Mouse (Mus musculus) megakaryocyte, adult 5-6 weeks (primary cell): ENCODE measurements around the gene Cfap100. TPM values are rescaled to one million over a fixed set of nuclear protein-coding genes. Genes with fewer than 3 reads are reported as not detected.

Experiments used
- ATAC-seq: 2 replicates; pipeline ENCODE4 v1.8.0; 2016; ENCODE audit warnings: mild to moderate bottlenecking, inconsistent platforms; ENCODE audit not compliant: poor library complexity, severe bottlenecking
- total RNA-seq, 2 experiments: library from RNA; stranded (forward) in 1 of 2; stranded (reverse) in 1 of 2; fragments of 153-499, 151-499 nt in 1 of 2; fragments of 221-1000, 200-1000 nt in 1 of 2; gene quantifications; 2 replicates each; pipeline versions ENCODE4 v1.2.3 to v1.2.4; 2015 to 2017

The Cfap100 gene
- total RNA-seq (2015) = not detected in 2 replicates
- not detected in 2 replicates for total RNA-seq (2017)

- ATAC-seq = peak; percentile 44
Measured at GRCm38 (mm10) chr6:90428380-90428974, at the start of gene Cfap100. Cfap100 (minus strand) TSS chr6:90428797.

DNA sequence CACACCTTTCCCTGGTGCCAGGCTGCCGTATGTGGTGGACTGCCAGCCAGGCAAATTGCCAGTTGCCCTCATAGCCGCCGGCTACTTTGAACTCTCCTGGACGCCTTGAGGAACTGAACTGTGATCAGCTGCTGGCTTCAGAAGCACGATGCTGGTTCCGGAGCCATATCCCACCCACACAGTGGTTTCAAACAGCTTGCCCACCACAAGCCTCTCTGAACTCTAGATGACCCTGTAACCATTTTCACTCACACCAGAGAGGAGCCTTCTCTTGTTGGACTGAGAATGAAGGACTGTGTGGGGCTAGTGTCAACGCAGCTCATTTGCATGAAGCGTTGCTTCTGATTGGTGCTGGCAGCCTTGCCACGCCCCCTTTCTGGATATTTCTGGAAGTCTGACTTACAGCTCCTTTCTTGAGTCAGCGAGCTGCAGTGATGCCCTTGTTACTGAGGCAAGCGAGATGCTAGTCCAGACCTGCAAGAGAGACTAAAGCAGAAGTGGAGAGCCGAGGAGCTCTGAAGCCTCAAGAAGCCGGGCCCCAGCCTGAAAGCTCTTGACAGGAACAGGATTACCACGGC is 48.4 kb upstream of the Cfap100 start:
- ATAC-seq = no peak

GRCm38 (mm10) chr6:90475854-90476212 is 47.2 kb upstream of the Cfap100 start:
- no peak for ATAC-seq

DNA sequence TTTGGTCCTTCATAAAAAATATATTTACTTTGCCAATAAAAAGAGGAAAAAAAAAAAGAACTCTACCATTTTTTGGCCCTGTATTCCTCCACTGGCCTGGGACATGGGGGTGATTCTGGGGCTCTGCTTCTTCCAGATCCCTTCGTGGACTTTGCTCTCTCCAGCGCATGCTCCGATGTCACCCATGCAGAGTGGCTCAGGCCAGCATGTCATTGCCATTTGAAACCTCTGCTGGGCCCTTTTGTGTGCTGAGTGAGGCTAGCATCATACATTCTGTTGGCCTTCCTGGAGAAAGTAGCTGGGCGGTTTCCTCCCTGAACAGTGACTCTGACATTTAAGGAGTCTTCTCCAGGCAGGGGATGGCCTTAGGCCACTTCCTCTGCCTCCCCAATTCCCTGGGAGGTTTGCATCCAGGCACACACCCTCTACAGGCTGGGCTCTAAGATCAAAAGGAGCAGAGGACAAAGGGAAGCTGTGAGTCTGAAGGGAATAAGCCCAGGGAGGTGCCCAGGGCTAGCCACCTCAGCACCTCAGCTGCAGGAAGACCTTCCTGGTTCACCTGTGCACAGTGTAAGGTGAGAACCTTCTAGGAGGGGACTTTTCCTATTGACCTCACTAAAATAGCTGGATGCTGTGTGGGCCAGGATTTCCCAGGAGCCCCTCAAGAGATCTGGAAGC is 46.7 kb upstream of the Cfap100 start:
- ATAC-seq = no peak

- no peak for ATAC-seq
Measured at GRCm38 (mm10) chr6:90474361-90474750, 45.8 kb upstream of the Cfap100 start.

DNA sequence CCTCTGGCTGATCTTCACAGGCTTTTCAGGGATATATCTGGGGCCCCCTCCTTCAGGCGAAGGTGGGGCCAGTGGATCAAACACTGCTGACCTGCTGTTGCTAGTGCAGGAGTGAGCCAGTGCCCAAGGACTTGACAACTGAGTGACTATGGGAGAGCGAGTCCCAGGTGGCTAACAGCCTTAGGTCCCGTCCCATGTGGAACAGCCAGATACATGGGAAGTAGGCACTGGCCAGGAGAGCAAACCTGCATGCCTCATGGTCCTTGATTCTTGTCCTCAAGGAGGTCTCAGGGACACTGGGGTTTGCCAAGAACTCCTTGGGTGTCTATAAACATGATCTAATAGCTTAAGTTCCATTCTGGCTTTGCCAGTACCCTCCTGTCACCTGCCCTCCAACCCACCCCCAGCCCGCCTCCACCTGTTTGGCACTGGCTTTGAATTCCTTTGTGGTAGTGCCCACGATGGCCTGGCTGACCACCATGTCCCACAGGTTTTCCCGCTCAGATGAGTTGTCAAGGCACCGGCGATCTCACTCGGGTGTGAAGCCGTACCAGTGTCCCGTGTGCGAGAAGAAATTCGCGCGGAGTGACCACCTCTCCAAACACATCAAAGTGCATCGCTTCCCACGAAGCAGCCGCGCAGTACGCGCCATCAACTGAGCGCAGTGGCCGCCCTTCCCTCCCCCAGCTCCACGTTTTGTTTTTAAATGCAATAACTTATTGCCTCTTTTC is 45.2 kb upstream of the Cfap100 start:
- ATAC-seq = no peak

DNA sequence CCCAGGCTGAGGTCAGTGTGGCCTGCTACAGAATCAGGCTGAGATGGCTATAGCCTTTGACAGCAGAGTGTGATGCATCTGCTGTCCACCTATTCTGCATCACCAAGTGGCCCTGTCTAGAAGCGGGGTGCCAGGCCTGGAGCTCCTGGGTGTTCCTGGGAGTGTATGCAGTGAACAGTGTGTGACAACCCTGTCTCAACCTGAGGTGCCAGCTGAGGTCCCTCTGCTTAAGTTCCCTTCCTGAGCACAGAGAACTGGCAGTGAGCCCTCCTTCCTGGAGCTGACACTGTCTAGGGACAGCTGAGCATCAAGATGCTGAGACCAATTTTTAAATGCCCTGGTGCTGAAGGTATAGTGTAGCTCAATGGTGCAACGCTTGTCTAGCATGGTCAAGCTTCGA is 44.1 kb upstream of the Cfap100 start:
- ATAC-seq = no peak

DNA sequence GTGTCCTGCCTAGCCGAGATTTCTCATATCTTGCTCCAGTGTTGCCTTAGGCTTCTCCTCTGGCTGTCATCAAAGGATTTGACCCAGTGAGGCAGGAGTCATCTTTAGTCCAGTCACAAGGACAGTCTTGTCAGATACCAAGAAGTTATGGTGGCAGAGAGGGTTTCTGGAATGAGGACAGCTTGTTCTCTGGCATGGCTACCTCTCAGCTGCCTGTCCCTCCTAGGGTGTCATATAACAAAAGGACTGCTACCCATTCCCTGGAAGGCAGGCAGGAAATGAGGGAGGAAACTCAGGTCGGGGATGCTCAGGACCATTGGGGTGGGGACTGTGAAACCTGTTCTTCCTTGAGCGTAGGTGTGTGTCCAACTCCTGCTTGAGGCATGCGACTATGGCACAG is 43.5 kb upstream of the Cfap100 start:
- ATAC-seq = no peak

GRCm38 (mm10) chr6:90470947-90471541 is 42.4 kb upstream of the Cfap100 start:
- no peak for ATAC-seq

DNA sequence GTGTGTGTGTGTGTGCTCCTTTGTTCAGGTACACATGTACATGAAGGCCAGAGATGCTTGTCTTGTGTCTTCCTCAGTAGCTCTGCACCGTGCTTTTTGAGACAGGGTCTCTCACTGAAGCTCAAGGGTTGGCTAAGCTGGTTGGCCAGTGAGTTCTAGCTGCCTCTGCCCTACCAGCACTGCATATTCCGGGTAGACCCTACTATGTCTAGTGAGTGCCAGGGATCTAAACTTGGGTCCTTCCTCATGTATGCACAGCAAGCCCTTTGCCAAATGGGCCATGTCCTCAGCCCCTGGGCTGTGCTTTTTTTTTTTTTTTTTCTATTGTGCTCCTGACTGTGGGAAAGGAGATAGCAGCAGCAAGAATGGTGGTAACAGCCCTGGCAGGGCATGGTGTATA is 41.7 kb upstream of the Cfap100 start:
- no peak for ATAC-seq

GRCm38 (mm10) chr6:90469041-90469440 is 40.4 kb upstream of the Cfap100 start:
- no peak for ATAC-seq

- ATAC-seq = no peak
Measured at GRCm38 (mm10) chr6:90468216-90468615, 39.6 kb upstream of the Cfap100 start.

DNA sequence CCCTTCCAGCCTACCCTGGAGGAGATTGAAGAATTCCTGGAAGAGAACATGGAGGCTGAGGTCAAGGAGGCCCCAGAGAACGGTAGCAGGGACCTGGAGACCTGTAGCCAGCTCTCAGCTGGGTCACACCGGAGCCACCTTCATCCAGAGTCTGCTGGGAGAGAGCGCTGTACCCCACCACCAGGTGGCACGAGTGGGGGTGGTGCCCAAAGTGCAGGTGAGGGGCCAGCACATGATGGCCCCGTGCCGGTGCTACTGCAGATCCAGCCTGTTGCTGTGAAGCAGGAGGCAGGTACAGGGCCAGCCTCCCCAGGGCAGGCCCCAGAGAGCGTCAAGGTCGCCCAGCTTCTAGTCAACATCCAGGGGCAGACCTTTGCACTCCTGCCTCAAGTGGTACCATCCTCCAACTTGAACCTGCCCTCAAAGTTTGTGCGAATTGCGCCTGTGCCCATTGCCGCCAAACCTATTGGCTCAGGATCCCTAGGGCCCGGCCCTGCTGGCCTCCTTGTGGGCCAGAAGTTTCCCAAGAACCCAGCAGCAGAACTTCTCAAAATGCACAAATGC is 38.3 kb upstream of the Cfap100 start:
- ATAC-seq = no peak

DNA sequence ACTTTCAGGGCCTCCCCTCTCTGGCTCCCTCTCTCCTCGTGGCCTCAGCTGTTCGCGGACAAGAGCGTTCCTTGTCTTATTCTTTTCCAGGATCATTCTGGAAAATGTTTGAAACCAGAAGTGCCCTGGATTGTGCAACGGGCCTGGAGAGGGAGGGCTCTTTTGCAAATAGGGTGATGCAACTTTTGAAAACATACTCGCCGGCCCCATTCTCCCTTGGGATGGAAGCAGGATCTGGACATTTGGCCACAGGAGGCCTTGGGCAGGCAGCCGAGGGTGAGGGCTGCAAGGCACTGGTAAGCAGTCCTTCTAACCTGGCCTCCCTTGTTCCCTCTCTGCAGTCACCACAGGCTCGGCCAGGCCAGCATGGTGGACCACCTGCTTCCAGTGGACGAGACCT is 37.5 kb upstream of the Cfap100 start:
- ATAC-seq = no peak

GRCm38 (mm10) chr6:90465028-90465640 is 36.5 kb upstream of the Cfap100 start:
- ATAC-seq = no peak

DNA sequence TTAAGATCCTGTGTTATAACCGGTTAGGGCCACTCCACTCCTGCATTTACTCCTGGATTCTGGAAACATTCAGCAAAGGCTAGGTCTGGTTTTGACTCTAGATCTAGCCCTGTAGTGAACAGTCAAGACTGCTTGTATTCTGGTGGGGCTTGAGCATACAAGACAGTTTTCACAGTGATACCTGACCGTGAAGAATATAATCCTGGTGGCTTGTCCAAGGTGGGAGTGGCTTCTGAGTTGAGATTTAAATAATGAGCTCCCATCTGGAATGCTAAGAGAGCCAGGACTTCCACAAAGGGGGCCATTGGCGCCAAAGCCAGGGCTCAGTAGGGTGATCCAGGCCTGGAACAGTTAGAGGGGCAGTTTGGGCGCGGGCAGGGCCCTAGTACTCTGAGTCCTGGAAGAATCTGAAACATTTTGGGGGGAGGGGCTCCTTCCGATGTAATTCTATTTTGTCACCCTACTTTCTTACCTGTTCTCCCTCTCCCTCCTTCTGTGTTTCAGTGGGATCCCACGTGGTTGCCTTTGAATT is 35.4 kb upstream of the Cfap100 start:
- ATAC-seq = no peak

- ATAC-seq = no peak
Measured at GRCm38 (mm10) chr6:90463228-90463862, 34.7 kb upstream of the Cfap100 start.

- ATAC-seq = no peak
Measured at GRCm38 (mm10) chr6:90462841-90463227, 34.2 kb upstream of the Cfap100 start.

DNA sequence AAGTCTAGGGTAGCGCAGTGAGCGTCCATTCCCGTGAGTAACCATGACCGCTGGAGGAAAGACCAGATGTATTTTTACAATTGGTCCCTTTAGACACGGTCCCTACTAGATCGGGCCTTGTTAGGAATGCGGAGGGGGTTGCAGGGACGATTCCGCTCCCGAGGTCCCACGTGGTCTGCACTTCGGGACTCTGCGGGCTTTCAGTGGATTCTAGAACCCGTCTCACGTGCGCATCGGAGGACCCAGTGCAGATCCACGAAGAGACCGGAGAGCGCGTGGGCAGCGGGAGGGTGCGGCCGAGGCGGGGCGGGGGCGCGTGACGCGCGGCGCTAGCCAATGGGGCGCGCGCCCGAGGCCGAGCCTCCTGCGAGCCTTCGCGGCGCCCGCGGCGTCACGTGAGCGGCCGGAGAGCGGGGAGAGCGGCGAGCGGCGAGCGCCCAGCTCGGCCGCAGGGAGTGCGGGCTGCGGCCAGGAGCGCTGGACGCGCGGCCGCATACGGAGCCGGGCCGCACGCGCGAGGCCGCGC is 33.6 kb upstream of the Cfap100 start, which contains the start of gene Klf15:
Gene Klf15 (plus strand): TSS at position 396 of the 526 bp plus-strand sequence.
- no peak for ATAC-seq

GRCm38 (mm10) chr6:90461771-90462170 is 33.2 kb upstream of the Cfap100 start:
- no peak for ATAC-seq
